Mouse (Mus musculus): Measurements from ENCODE around the gene Stk17b.

GRCm38 (mm10) chr1:53751144-53751543 is 33.9 kb downstream of the Stk17b start:
- TF ChIP-seq CTCF (conservative IDR thresholded peaks at IDR 0.05; ENCODE audit: low read length) (no peak), NANOG (IDR thresholded peaks at IDR 0.05; ENCODE audit: borderline replicate concordance, low read length) (no peak), POU5F1 (IDR thresholded peaks at IDR 0.05; ENCODE audit: borderline replicate concordance, low read length) (no peak)

All from E14TG2a.4 (cell line).